Mouse (Mus musculus) C2C12 (cell line): Measurements from ENCODE around the gene Fxyd2.

Experiments used
- CEBPB ChIP-seq: IDR thresholded peaks from one replicate; pipeline ENCODE4 v1.6.1; 2011; ENCODE audit warnings: low read depth, mild to moderate bottlenecking, control low read depth, moderate library complexity
- CTCF ChIP-seq: IDR thresholded peaks from one replicate; pipeline ENCODE4 v1.5.1; 2011; ENCODE audit not compliant: control insufficient read depth, insufficient read depth, insufficient read length
- FOSL1 ChIP-seq: IDR thresholded peaks from one replicate; pipeline ENCODE4 v1.8.0; 2011; ENCODE audit warnings: mild to moderate bottlenecking, low read length; ENCODE audit not compliant: poor library complexity, insufficient read depth, severe bottlenecking
- MAX ChIP-seq: IDR thresholded peaks from one replicate; pipeline ENCODE4 v1.6.1; 2011; ENCODE audit warnings: mild to moderate bottlenecking, control low read depth
- MYOD1 ChIP-seq: IDR thresholded peaks from one replicate; pipeline ENCODE4 v1.6.1; 2011; ENCODE audit warnings: low read depth; ENCODE audit not compliant: control insufficient read depth, insufficient read length
- MYOG ChIP-seq: IDR thresholded peaks from one replicate; pipeline ENCODE4 v1.6.1; 2011; ENCODE audit not compliant: control insufficient read depth, insufficient read length; ENCODE audit errors: extremely low read depth
- USF1 ChIP-seq: IDR thresholded peaks from one replicate; pipeline ENCODE4 v1.6.1; 2011; ENCODE audit warnings: low read depth, mild to moderate bottlenecking, control low read depth, moderate library complexity

DNA sequence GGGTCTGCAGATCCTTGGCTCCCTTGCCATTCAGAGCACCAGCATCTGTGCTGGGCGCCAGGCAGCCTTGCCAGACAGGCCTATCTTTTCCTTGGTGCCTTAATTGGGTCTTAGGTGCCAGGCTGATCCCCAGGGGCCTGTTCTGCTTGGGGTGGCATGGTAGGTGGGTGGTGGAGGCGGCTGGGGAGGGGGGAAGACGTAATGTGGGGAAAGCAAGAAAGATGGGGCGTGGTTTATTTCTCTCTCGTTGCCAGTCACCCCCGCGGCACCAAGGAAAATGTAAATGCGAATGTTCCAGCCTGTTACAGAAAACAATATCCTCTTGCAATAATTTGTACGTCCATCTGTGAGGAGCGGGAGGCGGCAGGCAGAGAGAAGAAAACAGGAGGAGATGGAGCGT, 33.2 kb downstream of the Fxyd2 start:
- TF ChIP-seq CTCF = no peak
- TF ChIP-seq USF1 = no peak
- TF ChIP-seq MYOG = no peak
- TF ChIP-seq MYOD1 = no peak
- TF ChIP-seq MAX = no peak
- TF ChIP-seq FOSL1 = no peak
- no peak for TF ChIP-seq CEBPB
